In the genomic region with DNA sequence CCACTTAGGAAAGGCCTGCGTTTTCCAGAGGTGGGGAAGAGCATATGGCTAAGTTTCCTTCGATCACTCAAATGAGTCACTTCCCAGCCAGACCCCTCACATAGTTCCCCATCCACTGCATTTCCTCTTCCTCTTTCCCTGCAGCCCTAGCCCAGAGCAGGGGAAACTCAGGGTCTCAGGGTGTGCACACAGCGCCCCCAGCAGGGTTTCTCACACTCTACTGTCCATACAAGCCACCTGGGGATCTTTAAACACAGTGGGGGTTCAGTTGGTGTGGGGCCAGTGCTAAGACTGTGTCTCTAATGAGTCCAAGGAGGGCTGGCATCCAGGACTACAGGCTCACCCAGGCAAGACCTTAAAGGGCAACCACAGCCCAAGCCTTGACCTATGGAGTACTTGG, we compare ENCODE assay signal across 16 mouse cellular contexts. TPM values are rescaled to one million over a fixed set of nuclear protein-coding genes. Genes with fewer than 3 reads are reported as not detected.
DNase-seq lines count a peak whose midpoint lies in the region; ATAC-seq and TF ChIP-seq lines count a peak whose summit lies in the region.
"Had no signal": no experiment of that assay in that cellular context is flagged by ENCODE, and none has a peak within 500 bp of the region (broad histone marks: within the 10 kb centered on the region; RNA-seq: fewer than 3 reads in every experiment).

No protein-coding gene starts in this region.

- no peaks in the 10 kb centered on the region for H3K4me1 ChIP-seq in intestine, postnatal 0 days (replicated peaks; ENCODE audit: control insufficient read depth, insufficient read depth, low read length)
- H3K4me1 ChIP-seq in intestine, embryonic 16.5 days (ENCODE audit: control insufficient read depth, insufficient read depth, low read length): no peaks in the 10 kb centered on the region
- peaks cover 3% of the 10 kb centered on the region; the same call in 1 of the 2 replicates for H3K4me1 ChIP-seq in lung, postnatal 0 days (ENCODE audit: insufficient read depth, low read depth, low read length)
- no peaks in the 10 kb centered on the region for H3K4me1 ChIP-seq in stomach, postnatal 0 days (replicated peaks; ENCODE audit: control insufficient read depth, insufficient read depth)
- H3K4me1 ChIP-seq: embryonic facial prominence, embryonic 13.5 days had no signal

- peak; percentile 34; the same call in 1 of the 2 replicates for TF ChIP-seq CTCF in intestine, postnatal 0 days (IDR thresholded peaks at IDR 0.05; ENCODE audit: low read depth)
- peak; percentile 31; the same call in 1 of the 2 replicates for TF ChIP-seq CTCF in lung, postnatal 0 days (IDR thresholded peaks at IDR 0.05)
- TF ChIP-seq CTCF in stomach, postnatal 0 days (IDR thresholded peaks at IDR 0.05; ENCODE audit: low read depth): peak; percentile 36

- H3K4me3 ChIP-seq in intestine, postnatal 0 days (ENCODE audit: low read depth, low read length): no peak overlapping the region
- H3K4me3 ChIP-seq in intestine, embryonic 16.5 days (ENCODE audit: low read length): no peak overlapping the region
- no peak overlapping the region for H3K4me3 ChIP-seq in lung, postnatal 0 days (ENCODE audit: low read depth, low read length)
- no peak overlapping the region for H3K4me3 ChIP-seq in stomach, postnatal 0 days (ENCODE audit: low read depth, low read length)
- H3K4me3 ChIP-seq: embryonic facial prominence, embryonic 13.5 days; forebrain, embryonic 12.5 days; midbrain, embryonic 10.5 days had no signal

- no peak overlapping the region for H3K9ac ChIP-seq in intestine, postnatal 0 days (ENCODE audit: low read depth, low read length)
- H3K9ac ChIP-seq in intestine, embryonic 16.5 days (ENCODE audit: low read depth, low read length): no peak overlapping the region
- H3K9ac ChIP-seq in lung, postnatal 0 days (replicated peaks; ENCODE audit: low read depth): no peak overlapping the region
- no peak overlapping the region for H3K9ac ChIP-seq in stomach, postnatal 0 days (ENCODE audit: low read length)
- H3K9ac ChIP-seq: embryonic facial prominence, embryonic 13.5 days; forebrain, embryonic 12.5 days; hindbrain, embryonic 14.5 days had no signal

- no peak overlapping the region for H3K4me2 ChIP-seq in intestine, postnatal 0 days (replicated peaks; ENCODE audit: low read depth)
- H3K4me2 ChIP-seq in intestine, embryonic 16.5 days (ENCODE audit: low read depth, low read length): no peak overlapping the region
- H3K4me2 ChIP-seq in lung, postnatal 0 days (replicated peaks; ENCODE audit: low read depth, low read length): no peak overlapping the region
- no peak overlapping the region for H3K4me2 ChIP-seq in stomach, postnatal 0 days (replicated peaks; ENCODE audit: low read depth)
- H3K4me2 ChIP-seq: embryonic facial prominence, embryonic 13.5 days; forebrain, embryonic 12.5 days; hindbrain, embryonic 14.5 days had no signal

- TF ChIP-seq EP300 in lung, postnatal 0 days (IDR thresholded peaks at IDR 0.05): no peak
- TF ChIP-seq EP300 in stomach, postnatal 0 days (optimal IDR thresholded peaks at IDR 0.05): no peak

- 0 out of 2 replicates have a peak, but pooled peaks cover 4% of the 10 kb centered on the region for H3K36me3 ChIP-seq in intestine, postnatal 0 days (ENCODE audit: control insufficient read depth, insufficient read depth)
- no peaks in the 10 kb centered on the region for H3K36me3 ChIP-seq in intestine, embryonic 16.5 days (ENCODE audit: control insufficient read depth, insufficient read depth, low read length)
- no peaks in the 10 kb centered on the region for H3K36me3 ChIP-seq in lung, postnatal 0 days (ENCODE audit: insufficient read depth, low read length)
- no peaks in the 10 kb centered on the region for H3K36me3 ChIP-seq in stomach, postnatal 0 days (ENCODE audit: control insufficient read depth, insufficient read depth, low read length)
- H3K36me3 ChIP-seq: embryonic facial prominence, embryonic 13.5 days had no signal

- H3K9me3 ChIP-seq in intestine, postnatal 0 days (ENCODE audit: control insufficient read depth): no peaks in the 10 kb centered on the region
- no peaks in the 10 kb centered on the region for H3K9me3 ChIP-seq in intestine, embryonic 16.5 days (ENCODE audit: control insufficient read depth, low read length)
- no peaks in the 10 kb centered on the region for H3K9me3 ChIP-seq in lung, postnatal 0 days (ENCODE audit: low read length)
- H3K9me3 ChIP-seq in stomach, postnatal 0 days (ENCODE audit: control insufficient read depth, low read length): no peaks in the 10 kb centered on the region
- H3K9me3 ChIP-seq: embryonic facial prominence, embryonic 13.5 days; forebrain, embryonic 12.5 days; midbrain, embryonic 10.5 days had no signal

- DNase-seq in lung, postnatal 0 days (ENCODE audit: low spot score): peak; percentile 35
- no peak for DNase-seq in lung, adult 18-20 months
- no peak for DNase-seq in stomach, postnatal 0 days (ENCODE audit: low spot score)
- no peak for DNase-seq in left cerebral cortex, adult 18-20 months (ENCODE audit: low spot score in 2 of 2)
- no peak for DNase-seq in embryo, embryonic 10 days (ENCODE audit: low spot score)
- DNase-seq: B cell, adult 2 months; cerebellum, postnatal 14 days; gastrocnemius, postnatal 10 days; spleen, adult 18-20 months had no signal

- WGBS in intestine, postnatal 0 days: 54% methylated on average over 3 of the region's 3 CpGs
- WGBS in intestine, embryonic 16.5 days: 43% methylated on average over 3 of the region's 3 CpGs
- 27% methylated on average over 3 of the region's 3 CpGs for WGBS in lung, postnatal 0 days
- WGBS in stomach, postnatal 0 days: 47% methylated on average over 3 of the region's 3 CpGs

- no peak overlapping the region for H3K27ac ChIP-seq in intestine, postnatal 0 days (ENCODE audit: low read depth, low read length)
- no peak overlapping the region for H3K27ac ChIP-seq in intestine, embryonic 16.5 days (ENCODE audit: low read length)
- H3K27ac ChIP-seq in lung, postnatal 0 days (ENCODE audit: low read length): no peak overlapping the region
- no peak overlapping the region for H3K27ac ChIP-seq in stomach, postnatal 0 days (replicated peaks)
- H3K27ac ChIP-seq: embryonic facial prominence, embryonic 13.5 days; forebrain, embryonic 12.5 days; hindbrain, embryonic 14.5 days; midbrain, embryonic 10.5 days had no signal

- ATAC-seq in intestine, postnatal 0 days: no peak
- no peak for ATAC-seq in intestine, embryonic 16.5 days
- ATAC-seq in lung, postnatal 0 days: no peak
- peak; percentile 65 to 69; a peak in 3 of 4 replicates for ATAC-seq in hematopoietic stem cell, adult 5-6 weeks (replicated peaks in 1 of 2; ENCODE audit: insufficient read depth in 1 of 2, low FRiP score in 2 of 2, low TSS enrichment in 1 of 2, low read depth in 1 of 2, poor library complexity in 2 of 2, severe bottlenecking in 2 of 2)
- no peak for ATAC-seq in stomach, postnatal 0 days (ENCODE audit: low FRiP score, low TSS enrichment)

- no peaks in the 10 kb centered on the region for H3K27me3 ChIP-seq in intestine, postnatal 0 days (replicated peaks; ENCODE audit: control insufficient read depth, insufficient read depth, low read length)
- no peaks in the 10 kb centered on the region for H3K27me3 ChIP-seq in intestine, embryonic 16.5 days (replicated peaks; ENCODE audit: control insufficient read depth, insufficient read depth, low read length)
- H3K27me3 ChIP-seq in lung, postnatal 0 days (replicated peaks; ENCODE audit: insufficient read depth, low read length): no peaks in the 10 kb centered on the region
- no peaks in the 10 kb centered on the region for H3K27me3 ChIP-seq in stomach, postnatal 0 days (ENCODE audit: control insufficient read depth, insufficient read depth, low read length)
- H3K27me3 ChIP-seq: embryonic facial prominence, embryonic 13.5 days; forebrain, embryonic 12.5 days had no signal

RNA-seq across cellular contexts. Expression of a gene that starts 5.0 kb away (rescaled TPM):
- 30.1 and 30.7 TPM in 2 replicates for polyA plus RNA-seq in intestine, postnatal 0 days (2015; fragmentation: Nextera tagmentation; extraction: Ambion mirVana)
- 38.4 and 41.7 TPM in 2 replicates for polyA plus RNA-seq in intestine, embryonic 16.5 days (2015; fragmentation: Nextera tagmentation; extraction: Ambion mirVana)
- 37.3 and 37.9 TPM in 2 replicates for polyA plus RNA-seq in lung, postnatal 0 days (2015; fragmentation: Nextera tagmentation; extraction: Ambion mirVana)
- 38.1 and 40.7 TPM in 2 replicates for total RNA-seq in hematopoietic stem cell, adult 5-6 weeks (2017)
- 27.4 and 28.6 TPM in 2 replicates for polyA plus RNA-seq in stomach, postnatal 0 days (2015; fragmentation: Nextera tagmentation; extraction: Ambion mirVana)
- 10 to 100 TPM; 13.9 to 15.4 TPM for total RNA-seq in left cerebral cortex, adult 18-20 months (2021)

RNA-seq across cellular contexts. Expression of a gene that starts 12.5 kb away (rescaled TPM):
- 1.4 and 1.5 TPM in 2 replicates for polyA plus RNA-seq in intestine, postnatal 0 days (2015; fragmentation: Nextera tagmentation; extraction: Ambion mirVana)
- polyA plus RNA-seq in intestine, embryonic 16.5 days (2015; fragmentation: Nextera tagmentation; extraction: Ambion mirVana): 1.1 and 1.2 TPM in 2 replicates
- 1.0 and 1.4 TPM in 2 replicates for polyA plus RNA-seq in lung, postnatal 0 days (2015; fragmentation: Nextera tagmentation; extraction: Ambion mirVana)
- 0.35 TPM in 1 of 2 replicates, not detected in the other for total RNA-seq in hematopoietic stem cell, adult 5-6 weeks (2017)
- polyA plus RNA-seq in stomach, postnatal 0 days (2015; fragmentation: Nextera tagmentation; extraction: Ambion mirVana): 0.62 and 0.86 TPM in 2 replicates
- 1 to 10 TPM in 1 of 2 experiments, under 1 TPM in 1; 0.23 to 1.4 TPM for total RNA-seq in left cerebral cortex, adult 18-20 months (2021)

RNA-seq across cellular contexts. Expression of a gene that starts 13.0 kb away (rescaled TPM):
- polyA plus RNA-seq in intestine, postnatal 0 days (2015; fragmentation: Nextera tagmentation; extraction: Ambion mirVana): 33.8 and 39.3 TPM in 2 replicates
- 10.9 and 11.9 TPM in 2 replicates for polyA plus RNA-seq in intestine, embryonic 16.5 days (2015; fragmentation: Nextera tagmentation; extraction: Ambion mirVana)
- 45.1 and 52.3 TPM in 2 replicates for polyA plus RNA-seq in lung, postnatal 0 days (2015; fragmentation: Nextera tagmentation; extraction: Ambion mirVana)
- 1.8 TPM in 1 of 2 replicates, not detected in the other for total RNA-seq in hematopoietic stem cell, adult 5-6 weeks (2017)
- polyA plus RNA-seq in stomach, postnatal 0 days (2015; fragmentation: Nextera tagmentation; extraction: Ambion mirVana): 15.8 and 18.1 TPM in 2 replicates
- total RNA-seq in left cerebral cortex, adult 18-20 months (2021): 1 to 10 TPM in 1 of 2 experiments, under 1 TPM in 1; 0.42 to 1.4 TPM

RNA-seq across cellular contexts. Expression of a gene that starts 14.3 kb away (rescaled TPM):
- polyA plus RNA-seq in intestine, postnatal 0 days (2015; fragmentation: Nextera tagmentation; extraction: Ambion mirVana): 7.4 and 7.8 TPM in 2 replicates
- 10.1 and 10.7 TPM in 2 replicates for polyA plus RNA-seq in intestine, embryonic 16.5 days (2015; fragmentation: Nextera tagmentation; extraction: Ambion mirVana)
- polyA plus RNA-seq in lung, postnatal 0 days (2015; fragmentation: Nextera tagmentation; extraction: Ambion mirVana): 12.7 and 13.7 TPM in 2 replicates
- total RNA-seq in hematopoietic stem cell, adult 5-6 weeks (2017): 43.3 and 68.7 TPM in 2 replicates
- 9.0 and 9.5 TPM in 2 replicates for polyA plus RNA-seq in stomach, postnatal 0 days (2015; fragmentation: Nextera tagmentation; extraction: Ambion mirVana)
- 10 to 100 TPM; 68.1 to 76.7 TPM for total RNA-seq in left cerebral cortex, adult 18-20 months (2021)

RNA-seq across cellular contexts. Expression of a gene that starts 36.9 kb away (rescaled TPM):
- polyA plus RNA-seq in intestine, postnatal 0 days (2015; fragmentation: Nextera tagmentation; extraction: Ambion mirVana): 9.5 and 9.9 TPM in 2 replicates
- polyA plus RNA-seq in intestine, embryonic 16.5 days (2015; fragmentation: Nextera tagmentation; extraction: Ambion mirVana): 29.1 and 31.5 TPM in 2 replicates
- polyA plus RNA-seq in lung, postnatal 0 days (2015; fragmentation: Nextera tagmentation; extraction: Ambion mirVana): 9.1 and 9.6 TPM in 2 replicates
- total RNA-seq in hematopoietic stem cell, adult 5-6 weeks (2017): 8.8 and 9.8 TPM in 2 replicates
- 10.4 and 10.8 TPM in 2 replicates for polyA plus RNA-seq in stomach, postnatal 0 days (2015; fragmentation: Nextera tagmentation; extraction: Ambion mirVana)
- total RNA-seq in left cerebral cortex, adult 18-20 months (2021): 10 to 100 TPM; 33.1 to 34.6 TPM

Comparison
In these comparisons a context has a peak if more than half of its experiments do, and no peak if none do; other contexts are left out.
1. ATAC-seq: peak in hematopoietic stem cell, adult 5-6 weeks (2 of 2); none in intestine, postnatal 0 days (single experiment), intestine, embryonic 16.5 days (single experiment), lung, postnatal 0 days (single experiment) and stomach, postnatal 0 days (single experiment).
2. Peak in every context shown above with its lines, with median percentiles within 50 percentile points of each other: CTCF ChIP-seq.